Mouse (Mus musculus): ENCODE measurements around the gene Olfr1186. TPM values are rescaled to one million over a fixed set of nuclear protein-coding genes. Genes with fewer than 3 reads are reported as not detected.
"Not testable (repeated sequence)": the region's sequence is repeated elsewhere in the genome, so short reads cannot be mapped to it uniquely, and the experiment has no call there.

Olfr1186 gene
- not detected in 2 replicates for polyA plus RNA-seq (2012; rRNA removed)

GRCm38 (mm10) chr2:88518251-88518650 is at the start of gene Olfr1186:
Gene Olfr1186 (plus strand): TSS chr2:88518551.
- TF ChIP-seq CTCF (IDR thresholded peaks at IDR 0.05; ENCODE audit: borderline replicate concordance, extremely low read depth, insufficient read depth, insufficient read length), result no peak
- no peak for TF ChIP-seq POLR2A (IDR thresholded peaks at IDR 0.05; ENCODE audit: borderline replicate concordance, extremely low read depth, insufficient read depth, insufficient read length, poor library complexity, severe bottlenecking)
- DNase-seq (ENCODE audit: low read depth), result no peak

DNA sequence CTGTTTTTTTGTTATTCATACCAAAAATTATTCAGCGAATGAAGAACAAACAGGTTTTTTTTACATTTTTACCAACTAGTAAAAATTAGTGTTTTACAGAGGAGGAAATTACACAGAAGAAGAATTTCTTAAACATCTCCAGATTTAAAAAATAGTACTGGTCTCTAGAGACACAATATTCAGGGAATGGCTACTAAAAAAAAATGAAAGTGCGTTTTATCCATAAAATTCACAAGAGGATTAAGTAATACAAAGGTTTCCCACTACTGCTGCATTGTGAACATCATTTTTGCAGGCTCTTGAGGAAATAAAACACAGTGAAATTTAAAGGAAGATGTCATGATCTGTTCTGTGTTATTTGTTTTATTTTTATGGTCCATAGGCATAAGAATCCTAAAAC is 35.1 kb upstream of the Olfr1186 start, which contains the start of gene Olfr1184:
TSS of gene Olfr1184 (plus strand) at position 301 of the 400 bp plus-strand sequence.
- TF ChIP-seq POLR2A (IDR thresholded peaks at IDR 0.05; ENCODE audit: borderline replicate concordance, extremely low read depth, insufficient read depth, insufficient read length, poor library complexity, severe bottlenecking) (no peak), CTCF (IDR thresholded peaks at IDR 0.05; ENCODE audit: borderline replicate concordance, extremely low read depth, insufficient read depth, insufficient read length) (no peak)
- DNase-seq (ENCODE audit: low read depth), result no peak

DNA sequence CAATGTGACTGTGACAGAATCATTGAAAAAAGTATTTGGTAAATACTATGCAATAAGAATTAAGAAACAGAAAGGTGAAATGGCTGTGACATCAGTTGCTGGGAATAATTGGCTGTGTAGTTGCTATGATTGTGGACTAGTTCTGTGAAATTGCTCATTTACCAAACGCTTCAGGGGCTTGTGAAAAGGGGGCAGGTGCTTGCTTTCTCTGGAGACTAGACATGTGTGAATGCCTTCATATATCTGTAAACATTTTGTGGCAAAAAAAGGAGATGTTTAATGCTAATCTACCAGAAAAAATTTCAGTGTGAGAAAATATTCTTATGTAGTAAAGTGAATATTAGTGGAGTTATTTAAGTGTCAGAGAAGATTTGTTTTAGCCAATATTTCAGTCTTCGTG is 25.3 kb upstream of the Olfr1186 start, which contains the start of gene Olfr1185-ps1:
TSS of gene Olfr1185-ps1 (plus strand) at position 301 of the 400 bp plus-strand sequence.
- DNase-seq (ENCODE audit: low read depth), result no peak
- TF ChIP-seq CTCF (IDR thresholded peaks at IDR 0.05; ENCODE audit: borderline replicate concordance, extremely low read depth, insufficient read depth, insufficient read length), result no peak
- no peak for TF ChIP-seq POLR2A (IDR thresholded peaks at IDR 0.05; ENCODE audit: borderline replicate concordance, extremely low read depth, insufficient read depth, insufficient read length, poor library complexity, severe bottlenecking)

DNA sequence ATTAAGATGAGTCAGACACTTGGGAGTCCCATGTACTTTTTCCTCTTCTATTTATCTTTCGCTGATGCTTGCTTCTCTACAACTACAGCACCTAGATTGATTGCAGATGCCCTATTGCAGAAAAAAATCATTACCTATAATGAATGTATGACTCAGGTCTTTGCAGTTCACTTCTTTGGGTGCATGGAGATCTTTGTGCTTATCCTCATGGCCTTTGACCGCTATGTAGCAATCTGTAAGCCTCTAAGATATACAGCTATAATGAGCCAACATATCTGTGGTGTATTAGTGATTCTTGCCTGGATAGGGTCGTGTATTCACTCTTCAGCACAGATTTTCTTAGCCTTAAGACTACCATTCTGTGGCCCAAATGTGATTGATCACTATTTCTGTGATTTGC is 7.4 kb downstream of the Olfr1186 start:
- DNase-seq (ENCODE audit: low read depth), result no peak
- TF ChIP-seq CTCF (IDR thresholded peaks at IDR 0.05; ENCODE audit: borderline replicate concordance, extremely low read depth, insufficient read depth, insufficient read length) (no peak), POLR2A (IDR thresholded peaks at IDR 0.05; ENCODE audit: borderline replicate concordance, extremely low read depth, insufficient read depth, insufficient read length, poor library complexity, severe bottlenecking) (no peak)

GRCm38 (mm10) chr2:88556635-88557034 is 38.3 kb downstream of the Olfr1186 start, which contains the start of gene Olfr1188:
Gene Olfr1188 (plus strand): TSS chr2:88556935.
- no peak for DNase-seq (ENCODE audit: low read depth)
- TF ChIP-seq CTCF (IDR thresholded peaks at IDR 0.05; ENCODE audit: borderline replicate concordance, extremely low read depth, insufficient read depth, insufficient read length), result no peak
- TF ChIP-seq POLR2A (IDR thresholded peaks at IDR 0.05; ENCODE audit: borderline replicate concordance, extremely low read depth, insufficient read depth, insufficient read length, poor library complexity, severe bottlenecking), result no peak

- not testable (repeated sequence) for DNase-seq (ENCODE audit: low read depth)
These were observed 54.3 kb downstream of the Olfr1186 start for GRCm38 (mm10) chr2:88572696-88573095.

Other genes starting within 250 kb of the Olfr1186 start
- not detected in 2 replicates for gene Olfr1173, start 238.7 kb upstream of the Olfr1186 start, polyA plus RNA-seq (2012; rRNA removed)
- not detected in 2 replicates for gene Olfr1174-ps, start 203.4 kb upstream of the Olfr1186 start, polyA plus RNA-seq (2012; rRNA removed)
- not detected in 2 replicates for gene Olfr1175-ps, start 191.3 kb upstream of the Olfr1186 start, polyA plus RNA-seq (2012; rRNA removed)
- gene Olfr1176, start 181.8 kb upstream of the Olfr1186 start, polyA plus RNA-seq (2012; rRNA removed), result not detected in 2 replicates
- gene Olfr1177-ps, start 172.1 kb upstream of the Olfr1186 start, polyA plus RNA-seq (2012; rRNA removed), result not detected in 2 replicates
- gene Olfr1178, start 131.5 kb upstream of the Olfr1186 start, polyA plus RNA-seq (2012; rRNA removed), result not detected in 2 replicates
- gene Olfr1179, start 112.1 kb upstream of the Olfr1186 start, polyA plus RNA-seq (2012; rRNA removed), result not detected in 2 replicates
- gene Olfr1180, start 99.4 kb upstream of the Olfr1186 start, polyA plus RNA-seq (2012; rRNA removed), result not detected in 2 replicates
- not detected in 2 replicates for gene Olfr1181, start 92.4 kb upstream of the Olfr1186 start, polyA plus RNA-seq (2012; rRNA removed)
- gene Gm13757, start 69.4 kb upstream of the Olfr1186 start, polyA plus RNA-seq (2012; rRNA removed), result not detected in 2 replicates
- gene Olfr1183, start 63.7 kb upstream of the Olfr1186 start, polyA plus RNA-seq (2012; rRNA removed), result not detected in 2 replicates
- not detected in 2 replicates for gene Olfr1184, start 35.0 kb upstream of the Olfr1186 start, polyA plus RNA-seq (2012; rRNA removed)
- not detected in 2 replicates for gene Olfr1185-ps1, start 25.2 kb upstream of the Olfr1186 start, polyA plus RNA-seq (2012; rRNA removed)
- gene Olfr1188, start 38.4 kb downstream of the Olfr1186 start, polyA plus RNA-seq (2012; rRNA removed), result not detected in 2 replicates
- gene Olfr1189, start 67.9 kb downstream of the Olfr1186 start, polyA plus RNA-seq (2012; rRNA removed), result not detected in 2 replicates
- not detected in 2 replicates for gene Olfr1191-ps1, start 122.0 kb downstream of the Olfr1186 start, polyA plus RNA-seq (2012; rRNA removed)
- gene Olfr1192-ps1, start 130.0 kb downstream of the Olfr1186 start, polyA plus RNA-seq (2012; rRNA removed), result not detected in 2 replicates
- not detected in 2 replicates for gene Olfr1193, start 157.1 kb downstream of the Olfr1186 start, polyA plus RNA-seq (2012; rRNA removed)
- not detected in 2 replicates for gene Olfr1195, start 170.6 kb downstream of the Olfr1186 start, polyA plus RNA-seq (2012; rRNA removed)
- gene Olfr1196, start 186.0 kb downstream of the Olfr1186 start, polyA plus RNA-seq (2012; rRNA removed), result not detected in 2 replicates
- not detected in 2 replicates for gene Olfr1197, start 213.8 kb downstream of the Olfr1186 start, polyA plus RNA-seq (2012; rRNA removed)
- gene Olfr1198, start 232.8 kb downstream of the Olfr1186 start, polyA plus RNA-seq (2012; rRNA removed), result not detected in 2 replicates
- gene Olfr1199, start 241.9 kb downstream of the Olfr1186 start, polyA plus RNA-seq (2012; rRNA removed), result not detected in 2 replicates